Mouse (Mus musculus): ENCODE measurements at regions not wholly inside any gene's neighbourhood (a gene's known extent, or its start where the extent isn't known, plus 50 kb on each side); places are given as distances from the start of the nearest gene placed in this dataset.

GRCm38 (mm10) chr17:88164805-88165204 lies 99.7 kb upstream of the Fbxo11 start:
- no peak for TF ChIP-seq CTCF (IDR thresholded peaks at IDR 0.05; ENCODE audit: extremely low read depth, insufficient read depth, insufficient read length, insufficient replicate concordance)
- TF ChIP-seq POLR2A (IDR thresholded peaks at IDR 0.05; ENCODE audit: low read depth, low read length), result no peak
